23 mouse cellular contexts compared by ENCODE assay signal in the genomic region with DNA sequence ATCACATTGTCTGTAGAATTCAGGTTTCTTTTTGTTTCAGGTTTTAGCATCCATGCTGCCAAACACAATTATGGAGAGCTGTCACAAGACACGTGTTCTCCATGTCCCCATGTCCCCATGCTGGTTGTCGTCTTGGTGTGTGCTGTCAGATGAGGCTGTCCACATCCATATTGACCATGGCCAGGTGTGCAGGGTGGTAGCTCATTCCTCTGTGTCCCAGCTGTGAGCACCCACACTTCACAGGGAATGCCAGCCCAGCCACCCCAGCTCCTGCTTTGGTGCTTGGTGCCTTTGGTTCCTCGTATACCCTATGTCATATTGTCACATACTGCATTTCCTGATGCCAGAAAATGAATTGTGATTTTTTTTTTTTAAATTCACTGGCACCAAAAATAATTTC. TPM values are rescaled to one million over a fixed set of nuclear protein-coding genes. Genes with fewer than 3 reads are reported as not detected.
"Had no signal": no experiment of that assay in that cellular context is flagged by ENCODE, and none has a peak within 500 bp of the region (broad histone marks: within the 10 kb centered on the region; RNA-seq: fewer than 3 reads in every experiment).

No protein-coding gene starts in this region.

- H3K4me2 ChIP-seq: lung, embryonic 15.5 days; midbrain, embryonic 11.5 days; midbrain, embryonic 13.5 days; midbrain, embryonic 15.5 days; neural tube, embryonic 13.5 days; neural tube, embryonic 15.5 days had no signal

- H3K4me3 ChIP-seq: lung, embryonic 15.5 days; megakaryocyte, embryonic 14.5 days; midbrain, embryonic 13.5 days; midbrain, embryonic 15.5 days; neural tube, embryonic 13.5 days; neural tube, embryonic 15.5 days had no signal

- H3K9me3 ChIP-seq: lung, embryonic 15.5 days; megakaryocyte, embryonic 14.5 days; midbrain, embryonic 13.5 days; midbrain, embryonic 15.5 days; neural tube, embryonic 13.5 days; neural tube, embryonic 15.5 days had no signal

- ATAC-seq: lung, postnatal 0 days; midbrain, embryonic 13.5 days; midbrain, embryonic 15.5 days had no signal

- H3K27ac ChIP-seq: lung, embryonic 15.5 days; macrophage; midbrain, embryonic 13.5 days; midbrain, embryonic 15.5 days; neural tube, embryonic 13.5 days; neural tube, embryonic 15.5 days had no signal

- H3K9ac ChIP-seq: lung, embryonic 15.5 days; midbrain, embryonic 13.5 days; midbrain, embryonic 15.5 days; neural tube, embryonic 13.5 days; neural tube, embryonic 15.5 days had no signal

- H3K27me3 ChIP-seq: lung, embryonic 15.5 days; midbrain, embryonic 13.5 days; midbrain, embryonic 15.5 days; neural tube, embryonic 13.5 days; neural tube, embryonic 15.5 days had no signal

- DNase-seq: lung, adult 2 months; lung, postnatal 14 days; lung, postnatal 36 days; retina, postnatal 1 day; right cerebral cortex, adult 18-20 months; right cerebral cortex, postnatal 25 days; right cerebral cortex, postnatal 4 days; spleen, adult 18-20 months; thymus, adult 18-20 months; thymus, postnatal 14 days; thymus, postnatal 36 days had no signal

RNA-seq across cellular contexts. Expression of a gene that starts 4.5 kb away (rescaled TPM):
- total RNA-seq: monocyte, adult 5-6 weeks had no signal

RNA-seq across cellular contexts. Expression of a gene that starts 22.8 kb away (rescaled TPM):
- total RNA-seq: megakaryocyte progenitor cell, adult 5-6 weeks; monocyte, adult 5-6 weeks had no signal
- polyA plus RNA-seq: macrophage; small intestine, adult 2 months had no signal

RNA-seq across cellular contexts. Expression of a gene that starts 37.7 kb away (rescaled TPM):
- total RNA-seq: megakaryocyte progenitor cell, adult 5-6 weeks; monocyte, adult 5-6 weeks had no signal
- polyA plus RNA-seq: macrophage; midbrain, embryonic 11.5 days had no signal
